Mouse (Mus musculus) adrenal gland, postnatal 4 days (tissue): ENCODE measurements at regions not wholly inside any gene's neighbourhood (a gene's known extent, or its start where the extent isn't known, plus 50 kb on each side); places are given as distances from the start of the nearest gene placed in this dataset.

Source experiments
- DNase-seq, 2 experiments: peaks; one replicate each; pipeline ENCODE4 v3.0.0; 2021 to 2022; ENCODE audit warnings: low spot score in 2 of 2, mixed read lengths in 2 of 2

DNA sequence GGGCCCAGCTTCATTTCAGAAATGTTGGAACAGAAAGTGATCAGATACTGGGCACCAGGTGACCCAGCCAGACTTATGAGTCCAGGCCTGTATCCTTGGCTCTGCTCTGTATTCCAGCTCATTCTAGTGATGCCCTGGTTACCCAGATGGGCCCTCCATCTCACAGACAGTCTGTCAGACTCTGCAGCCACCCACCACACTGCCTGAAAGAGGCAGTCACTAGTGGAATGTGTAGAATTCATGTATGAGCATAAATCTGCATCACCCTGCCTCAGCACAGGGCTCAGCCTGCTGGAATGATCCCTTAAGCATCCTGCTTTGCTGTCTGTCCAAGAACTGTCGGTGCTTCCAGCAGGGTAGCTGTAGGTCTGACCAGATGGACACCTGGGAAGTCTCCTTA lies 51.8 kb upstream of the Nectin1 start:
- no peak for DNase-seq

- DNase-seq: no peak
These were observed 51.2 kb upstream of the Nectin1 start for GRCm38 (mm10) chr9:43692538-43692937.
